In the genomic region with DNA sequence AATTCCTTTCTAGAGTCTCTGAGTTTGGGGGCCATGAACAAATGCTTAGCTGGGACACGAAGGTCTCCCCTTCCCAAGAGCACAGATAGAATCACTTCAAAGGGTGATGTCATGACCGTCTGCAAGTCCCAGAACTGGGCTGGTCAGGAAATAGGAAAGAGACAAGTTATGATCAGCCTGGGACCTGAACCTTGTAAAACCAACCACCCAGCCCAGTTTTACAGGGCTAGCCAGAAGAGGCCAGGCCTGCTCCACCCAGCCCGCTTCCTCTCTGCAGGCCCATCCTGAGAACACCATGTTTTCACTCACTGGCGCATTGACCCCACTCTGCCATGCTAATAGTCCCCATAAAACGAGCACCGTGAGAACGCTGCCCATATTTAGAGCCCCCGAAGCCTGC, we compare ENCODE assay signal across 24 mouse cellular contexts. TPM values are rescaled to one million over a fixed set of nuclear protein-coding genes. Genes with fewer than 3 reads are reported as not detected.
DNase-seq lines count a peak whose midpoint lies in the region; ATAC-seq lines count a peak whose summit lies in the region.
"Had no signal": no experiment of that assay in that cellular context is flagged by ENCODE, and none has a peak within 500 bp of the region (broad histone marks: within the 10 kb centered on the region; RNA-seq: fewer than 3 reads in every experiment).

No protein-coding gene starts in this region.

- no peak overlapping the region for H3K4me2 ChIP-seq in heart, embryonic 15.5 days
- no peak overlapping the region for H3K4me2 ChIP-seq in heart, embryonic 12.5 days
- no peak overlapping the region for H3K4me2 ChIP-seq in intestine, embryonic 16.5 days (ENCODE audit: low read depth, low read length)
- H3K4me2 ChIP-seq in kidney, embryonic 14.5 days (replicated peaks; ENCODE audit: low read depth, low read length): no peak overlapping the region
- H3K4me2 ChIP-seq: embryonic facial prominence, embryonic 12.5 days; hindbrain, embryonic 14.5 days; liver, embryonic 11.5 days had no signal

- H3K36me3 ChIP-seq in heart, embryonic 15.5 days: no peaks in the 10 kb centered on the region
- H3K36me3 ChIP-seq in heart, embryonic 12.5 days: no peaks in the 10 kb centered on the region
- peaks cover 7% of the 10 kb centered on the region; the same call in 1 of the 2 replicates for H3K36me3 ChIP-seq in intestine, embryonic 16.5 days (ENCODE audit: control insufficient read depth, insufficient read depth, low read length)
- H3K36me3 ChIP-seq in kidney, embryonic 14.5 days (ENCODE audit: control insufficient read depth, insufficient read depth, low read length): peaks cover 8% of the 10 kb centered on the region; the same call in 1 of the 2 replicates

- no peak overlapping the region for H3K27ac ChIP-seq in heart, embryonic 15.5 days
- no peak overlapping the region for H3K27ac ChIP-seq in heart, embryonic 12.5 days (ENCODE audit: poor library complexity, severe bottlenecking)
- H3K27ac ChIP-seq in intestine, embryonic 16.5 days (ENCODE audit: low read length): peak overlapping the region; percentile 59
- H3K27ac ChIP-seq in kidney, embryonic 14.5 days (ENCODE audit: low read depth, low read length): no peak overlapping the region
- H3K27ac ChIP-seq: embryonic facial prominence, embryonic 12.5 days; hindbrain, embryonic 14.5 days; midbrain, embryonic 10.5 days had no signal

- ATAC-seq in heart, embryonic 15.5 days (replicated peaks; ENCODE audit: insufficient number of reproducible peaks, insufficient read depth, low FRiP score, low read depth): peak; percentile 50; the same call in 1 of the 2 replicates
- ATAC-seq in heart, embryonic 12.5 days (ENCODE audit: insufficient number of reproducible peaks, low FRiP score): no peak
- peak; percentile 52 for ATAC-seq in intestine, embryonic 16.5 days
- no peak for ATAC-seq in kidney, embryonic 14.5 days (ENCODE audit: low FRiP score, low TSS enrichment)
- ATAC-seq: activated CD4-positive, CD25-positive, alpha-beta regulatory T cell, adult 4 months; inflammation-experienced regulatory T-cells, adult 6 months; liver, postnatal 0 days; midbrain, embryonic 16.5 days had no signal

- peak; percentile 71 for DNase-seq in large intestine, adult 2 months (ENCODE audit: low read depth, low spot score)
- DNase-seq in lung, postnatal 10 days: peak; percentile 36
- no peak for DNase-seq in retina, postnatal 1 day
- DNase-seq: adrenal gland, adult 8-10 months; cerebellum, adult 18-20 months; heart, postnatal 36 days; kidney, adult 9 months; kidney, postnatal 36 days; liver, postnatal 0 days; right cerebral cortex, adult 18-20 months; right cerebral cortex, postnatal 4 days; thymus, adult 2 months; thymus, postnatal 4 days had no signal

- no peak overlapping the region for H3K4me3 ChIP-seq in heart, embryonic 15.5 days
- no peak overlapping the region for H3K4me3 ChIP-seq in heart, embryonic 12.5 days
- no peak overlapping the region for H3K4me3 ChIP-seq in intestine, embryonic 16.5 days (ENCODE audit: low read length)
- no peak overlapping the region for H3K4me3 ChIP-seq in kidney, embryonic 14.5 days (ENCODE audit: low read length)
- H3K4me3 ChIP-seq: embryonic facial prominence, embryonic 12.5 days; midbrain, embryonic 10.5 days had no signal

- H3K27me3 ChIP-seq in heart, embryonic 15.5 days: no peaks in the 10 kb centered on the region
- H3K27me3 ChIP-seq in heart, embryonic 12.5 days (replicated peaks): no peaks in the 10 kb centered on the region
- no peaks in the 10 kb centered on the region for H3K27me3 ChIP-seq in intestine, embryonic 16.5 days (replicated peaks; ENCODE audit: control insufficient read depth, insufficient read depth, low read length)
- H3K27me3 ChIP-seq in kidney, embryonic 14.5 days (ENCODE audit: control insufficient read depth, insufficient read depth, low read length): no peaks in the 10 kb centered on the region
- H3K27me3 ChIP-seq: embryonic facial prominence, embryonic 12.5 days had no signal

- peaks cover 10% of the 10 kb centered on the region for H3K4me1 ChIP-seq in heart, embryonic 15.5 days (replicated peaks)
- peaks cover 27% of the 10 kb centered on the region for H3K4me1 ChIP-seq in heart, embryonic 12.5 days (replicated peaks)
- peaks cover 34% of the 10 kb centered on the region for H3K4me1 ChIP-seq in intestine, embryonic 16.5 days (ENCODE audit: control insufficient read depth, insufficient read depth, low read length)
- H3K4me1 ChIP-seq in kidney, embryonic 14.5 days (ENCODE audit: control insufficient read depth, insufficient read depth, low read length): peaks cover 2% of the 10 kb centered on the region; the same call in 1 of the 2 replicates

- no peaks in the 10 kb centered on the region for H3K9me3 ChIP-seq in heart, embryonic 15.5 days (replicated peaks)
- H3K9me3 ChIP-seq in heart, embryonic 12.5 days (replicated peaks): no peaks in the 10 kb centered on the region
- H3K9me3 ChIP-seq in intestine, embryonic 16.5 days (ENCODE audit: control insufficient read depth, low read length): no peaks in the 10 kb centered on the region
- no peaks in the 10 kb centered on the region for H3K9me3 ChIP-seq in kidney, embryonic 14.5 days (ENCODE audit: control insufficient read depth, low read length)
- H3K9me3 ChIP-seq: embryonic facial prominence, embryonic 12.5 days; midbrain, embryonic 10.5 days had no signal

- H3K9ac ChIP-seq in heart, embryonic 15.5 days: no peak overlapping the region
- no peak overlapping the region for H3K9ac ChIP-seq in heart, embryonic 12.5 days
- H3K9ac ChIP-seq in intestine, embryonic 16.5 days (ENCODE audit: low read depth, low read length): no peak overlapping the region
- H3K9ac ChIP-seq in kidney, embryonic 14.5 days (ENCODE audit: low read depth, low read length): no peak overlapping the region
- H3K9ac ChIP-seq: embryonic facial prominence, embryonic 12.5 days; hindbrain, embryonic 14.5 days; liver, postnatal 0 days had no signal

- WGBS in heart, embryonic 15.5 days: 42% methylated on average over 8 of the region's 8 CpGs
- WGBS in heart, embryonic 12.5 days: 19% methylated on average over 8 of the region's 8 CpGs
- 33% methylated on average over 8 of the region's 8 CpGs for WGBS in intestine, embryonic 16.5 days
- 18% methylated on average over 8 of the region's 8 CpGs for WGBS in large intestine, adult 2 months
- 63% methylated on average over 8 of the region's 8 CpGs for WGBS in kidney, embryonic 14.5 days

RNA-seq across cellular contexts. Expression of a gene that starts 56.5 kb away (rescaled TPM):
- 7.4 and 9.3 TPM in 2 replicates for polyA plus RNA-seq in heart, embryonic 15.5 days (2015; fragmentation: Nextera tagmentation; extraction: Ambion mirVana)
- polyA plus RNA-seq in heart, embryonic 12.5 days (2016; fragmentation: Nextera tagmentation; extraction: Ambion mirVana): 5.5 and 5.6 TPM in 2 replicates
- 62.5 and 65.2 TPM in 2 replicates for polyA plus RNA-seq in intestine, embryonic 16.5 days (2015; fragmentation: Nextera tagmentation; extraction: Ambion mirVana)
- 295 and 341 TPM in 2 replicates for polyA plus RNA-seq in large intestine, adult 2 months (2012; rRNA removed)
- 30.8 and 37.6 TPM in 2 replicates for polyA plus RNA-seq in kidney, embryonic 14.5 days (2014; fragmentation: Nextera tagmentation; extraction: Ambion mirVana)
- polyA plus RNA-seq: inflammation-experienced regulatory T-cells, adult 6 months had no signal

Comparison
In these comparisons a context has a peak if more than half of its experiments do, and no peak if none do; other contexts are left out.
1. ATAC-seq: peak in heart, embryonic 15.5 days (single experiment) and intestine, embryonic 16.5 days (single experiment); none in heart, embryonic 12.5 days (single experiment) and kidney, embryonic 14.5 days (single experiment).